Mouse (Mus musculus) heart, embryonic 10.5 days (tissue): ENCODE data around the gene Plcd1. TPM values are rescaled to one million over a fixed set of nuclear protein-coding genes. Genes with fewer than 3 reads are reported as not detected.

Experiments
- DNase-seq: peaks from one replicate; pipeline ENCODE4 v3.0.0-alpha.2; 2017; ENCODE audit warnings: low spot score
- H3K27ac ChIP-seq: fragments of 300-500 bp; sonication (generic); 2 replicates; pipeline ENCODE4 v1.5.1; 2016; ENCODE audit warnings: mild to moderate bottlenecking
- H3K27me3 ChIP-seq: fragments of 300-500 bp; sonication (generic); 2 replicates; pipeline ENCODE4 v1.6.1; 2016; ENCODE audit warnings: mild to moderate bottlenecking; ENCODE audit not compliant: poor library complexity, insufficient read depth, severe bottlenecking
- H3K36me3 ChIP-seq: fragments of 300-500 bp; sonication (generic); 2 replicates; pipeline ENCODE4 v1.6.1; 2016; ENCODE audit warnings: mild to moderate bottlenecking, moderate library complexity
- H3K4me1 ChIP-seq: fragments of 300-500 bp; sonication (generic); 2 replicates; pipeline ENCODE4 v1.6.1; 2016; ENCODE audit warnings: mild to moderate bottlenecking
- H3K4me3 ChIP-seq: fragments of 300-500 bp; sonication (generic); 2 replicates; pipeline ENCODE4 v1.5.1; 2016; ENCODE audit warnings: mild to moderate bottlenecking, moderate library complexity
- H3K9me3 ChIP-seq: fragments of 300-500 bp; sonication (generic); 2 replicates; pipeline ENCODE4 v1.6.1; 2016; ENCODE audit warnings: mild to moderate bottlenecking, moderate library complexity
- WGBS: fragments of 180-500 bp; shearing (Covaris S2); methylation state at CpG from one replicate; pipeline ENCODE4 v1.1.7; 2016; 5-methylcytosine and 5-hydroxymethylcytosine counted together
- polyA plus RNA-seq: library from polyadenylated mRNA; unstranded; fragments of >200 nt; fragmentation: Nextera tagmentation; extraction: Ambion mirVana; gene quantifications from 2 replicates; pipeline ENCODE4 v1.2.1, GENCODE M21; 2016

The Plcd1 gene
- 18.6 and 19.5 TPM in 2 replicates for polyA plus RNA-seq

GRCm38 (mm10) chr9:119093419-119094295 is at the start of gene Plcd1:
TSS of gene Plcd1 (minus strand) at chr9:119093502.
- peak; percentile 91 for DNase-seq
- peaks cover 58% of the 10 kb centered on the region for H3K27me3 ChIP-seq
- H3K36me3 ChIP-seq, result no peaks in the 10 kb centered on the region
- H3K4me3 ChIP-seq, result peak within 1 kb of the TSS; percentile 62
- WGBS, result 8% methylated on average over 45 of the region's 45 CpGs
- H3K9me3 ChIP-seq, result no peaks in the 10 kb centered on the region
- peak within 1 kb of the TSS; percentile 82 for H3K27ac ChIP-seq
- peaks cover 46% of the 10 kb centered on the region for H3K4me1 ChIP-seq

GRCm38 (mm10) chr9:119142066-119142465 is 48.8 kb upstream of the Plcd1 start:
- 69% methylated on average over 5 of the region's 5 CpGs for WGBS
- no peak for DNase-seq
- Histone ChIP-seq H3K9me3 (no peaks in the 10 kb centered on the region), H3K27ac (no peak overlapping the region), H3K27me3 (peaks cover 16% of the 10 kb centered on the region), H3K4me3 (no peak overlapping the region), H3K36me3 (no peaks in the 10 kb centered on the region), H3K4me1 (peaks cover 19% of the 10 kb centered on the region)

GRCm38 (mm10) chr9:119138836-119139235 is 45.5 kb upstream of the Plcd1 start:
- no peaks in the 10 kb centered on the region for H3K36me3 ChIP-seq
- peaks cover 15% of the 10 kb centered on the region for H3K27me3 ChIP-seq
- H3K27ac ChIP-seq, result no peak overlapping the region
- peaks cover 19% of the 10 kb centered on the region for H3K4me1 ChIP-seq
- H3K4me3 ChIP-seq, result no peak overlapping the region
- 75% methylated on average over 2 of the region's 2 CpGs for WGBS
- no peak for DNase-seq
- no peaks in the 10 kb centered on the region for H3K9me3 ChIP-seq

GRCm38 (mm10) chr9:119130692-119131091 is 37.4 kb upstream of the Plcd1 start:
- WGBS, result 59% methylated on average over 5 of the region's 5 CpGs
- Histone ChIP-seq H3K27me3 (peaks cover 22% of the 10 kb centered on the region; the same call in 1 of the 2 replicates), H3K4me1 (peaks cover 14% of the 10 kb centered on the region), H3K9me3 (no peaks in the 10 kb centered on the region), H3K27ac (no peak overlapping the region), H3K4me3 (no peak overlapping the region), H3K36me3 (no peaks in the 10 kb centered on the region)
- no peak for DNase-seq

GRCm38 (mm10) chr9:119128436-119129181 is 35.3 kb upstream of the Plcd1 start:
- no peak overlapping the region for H3K4me3 ChIP-seq
- no peak overlapping the region for H3K27ac ChIP-seq
- peaks cover 22% of the 10 kb centered on the region; the same call in 1 of the 2 replicates for H3K27me3 ChIP-seq
- H3K9me3 ChIP-seq, result no peaks in the 10 kb centered on the region
- H3K4me1 ChIP-seq, result peaks cover 14% of the 10 kb centered on the region
- 75% methylated on average over 12 of the region's 12 CpGs for WGBS
- no peak for DNase-seq
- no peaks in the 10 kb centered on the region for H3K36me3 ChIP-seq

GRCm38 (mm10) chr9:119122596-119123369 is 29.5 kb upstream of the Plcd1 start:
- H3K27ac ChIP-seq, result no peak overlapping the region
- H3K27me3 ChIP-seq, result 0 out of 2 replicates have a peak, but pooled peaks cover 6% of the 10 kb centered on the region
- 78% methylated on average over 18 of the region's 18 CpGs for WGBS

GRCm38 (mm10) chr9:119120168-119120560 is 26.9 kb upstream of the Plcd1 start:
- no peaks in the 10 kb centered on the region for H3K9me3 ChIP-seq
- no peak for DNase-seq
- H3K36me3 ChIP-seq, result no peaks in the 10 kb centered on the region
- peaks cover 9% of the 10 kb centered on the region; the same call in 1 of the 2 replicates for H3K4me1 ChIP-seq
- WGBS, result 58% methylated on average over 3 of the region's 3 CpGs
- H3K4me3 ChIP-seq, result no peak overlapping the region
- no peak overlapping the region for H3K27ac ChIP-seq
- H3K27me3 ChIP-seq, result no peaks in the 10 kb centered on the region

More at GRCm38 (mm10) chr9:119122596-119123369, 29.5 kb upstream of the Plcd1 start:
- Histone ChIP-seq H3K4me3 (no peak overlapping the region), H3K4me1 (peaks cover 14% of the 10 kb centered on the region; the same call in 1 of the 2 replicates), H3K9me3 (no peaks in the 10 kb centered on the region), H3K36me3 (no peaks in the 10 kb centered on the region)
- no peak for DNase-seq

- no peaks in the 10 kb centered on the region for H3K36me3 ChIP-seq
- WGBS, result 84% methylated on average over 19 of the region's 19 CpGs
- H3K4me3 ChIP-seq, result no peak overlapping the region
- H3K9me3 ChIP-seq, result no peaks in the 10 kb centered on the region
- peaks cover 9% of the 10 kb centered on the region; the same call in 1 of the 2 replicates for H3K4me1 ChIP-seq
- no peak for DNase-seq
- no peak overlapping the region for H3K27ac ChIP-seq
- H3K27me3 ChIP-seq, result no peaks in the 10 kb centered on the region
Observed at GRCm38 (mm10) chr9:119119409-119120167, 26.3 kb upstream of the Plcd1 start.

- Histone ChIP-seq H3K4me3 (no peak overlapping the region), H3K4me1 (peaks cover 8% of the 10 kb centered on the region; the same call in 1 of the 2 replicates), H3K36me3 (no peaks in the 10 kb centered on the region), H3K27ac (no peak overlapping the region), H3K27me3 (no peaks in the 10 kb centered on the region), H3K9me3 (no peaks in the 10 kb centered on the region)
- 76% methylated on average over 17 of the region's 17 CpGs for WGBS
- DNase-seq, result no peak
Observed at GRCm38 (mm10) chr9:119114911-119115310, 21.6 kb upstream of the Plcd1 start.

GRCm38 (mm10) chr9:119110640-119111039 is 17.3 kb upstream of the Plcd1 start:
- Histone ChIP-seq H3K36me3 (no peaks in the 10 kb centered on the region), H3K4me3 (no peak overlapping the region), H3K27ac (peak overlapping the region; percentile 24), H3K27me3 (no peaks in the 10 kb centered on the region), H3K9me3 (no peaks in the 10 kb centered on the region), H3K4me1 (peaks cover 10% of the 10 kb centered on the region; the same call in 1 of the 2 replicates)
- WGBS, result 52% methylated on average over 3 of the region's 3 CpGs
- no peak for DNase-seq

GRCm38 (mm10) chr9:119109685-119110353 is 16.5 kb upstream of the Plcd1 start:
- no peak overlapping the region for H3K27ac ChIP-seq
- no peak overlapping the region for H3K4me3 ChIP-seq
- WGBS, result 58% methylated on average over 12 of the region's 12 CpGs
- H3K36me3 ChIP-seq, result no peaks in the 10 kb centered on the region
- H3K9me3 ChIP-seq, result no peaks in the 10 kb centered on the region
- no peaks in the 10 kb centered on the region for H3K27me3 ChIP-seq
- H3K4me1 ChIP-seq, result peaks cover 10% of the 10 kb centered on the region; the same call in 1 of the 2 replicates
- no peak for DNase-seq
